Mouse (Mus musculus) liver, embryonic 13.5 days (tissue): ENCODE data around the gene Tmem163. TPM values are rescaled to one million over a fixed set of nuclear protein-coding genes. Genes with fewer than 3 reads are reported as not detected.
A peak's percentile ranks its signal among the peaks of the same experiment; 100 is the strongest.

Experiments used
- ATAC-seq: fragments of 200-750 bp; cut with Nextera tagmentation; 2 replicates; pipeline ENCODE4 v1.8.0; 2017; ENCODE audit warnings: low read depth, mild to moderate bottlenecking, moderate number of reproducible peaks, moderate library complexity
- DNase-seq: peaks from one replicate; pipeline ENCODE4 v3.0.0; 2022
- H3K27ac ChIP-seq: fragments of 300-500 bp; sonication (generic); 2 replicates; pipeline ENCODE4 v1.5.1; 2015; ENCODE audit warnings: moderate library complexity, mild to moderate bottlenecking, inconsistent platforms
- H3K27me3 ChIP-seq: fragments of 300-500 bp; sonication (generic); 2 replicates; pipeline ENCODE4 v1.6.1; 2015; ENCODE audit warnings: mild to moderate bottlenecking, inconsistent platforms
- H3K36me3 ChIP-seq: fragments of 300-500 bp; sonication (generic); 2 replicates; pipeline ENCODE4 v1.6.1; 2015; ENCODE audit warnings: mild to moderate bottlenecking, inconsistent platforms
- H3K4me1 ChIP-seq: fragments of 300-500 bp; sonication (generic); replicated peaks from 2 replicates; pipeline ENCODE4 v1.6.1; 2015; ENCODE audit warnings: inconsistent platforms
- H3K4me2 ChIP-seq: fragments of 300-500 bp; sonication (generic); 2 replicates; pipeline ENCODE4 v1.6.1; 2015; ENCODE audit warnings: inconsistent platforms, mild to moderate bottlenecking, moderate library complexity
- H3K4me3 ChIP-seq: fragments of 300-500 bp; sonication (generic); replicated peaks from 2 replicates; pipeline ENCODE4 v1.5.1; 2015; ENCODE audit warnings: mild to moderate bottlenecking, inconsistent platforms
- H3K9ac ChIP-seq: fragments of 300-500 bp; sonication (generic); 2 replicates; pipeline ENCODE4 v1.6.1; 2015; ENCODE audit warnings: mild to moderate bottlenecking, inconsistent platforms
- H3K9me3 ChIP-seq: fragments of 300-500 bp; sonication (generic); replicated peaks from 2 replicates; pipeline ENCODE4 v1.6.1; 2016; ENCODE audit warnings: inconsistent platforms
- WGBS: fragments of 180-500 bp; shearing (Covaris S2); methylation state at CpG from one replicate; pipeline ENCODE4 v1.1.7; 2015; ENCODE audit not compliant: insufficient replicate concordance; 5-methylcytosine and 5-hydroxymethylcytosine counted together
- polyA plus RNA-seq: library from polyadenylated mRNA; unstranded; fragments of >200 nt; fragmentation: Nextera tagmentation; extraction: Ambion mirVana; gene quantifications from 2 replicates; pipeline ENCODE4 v1.2.1, GENCODE M21; 2015

Tmem163 gene
- polyA plus RNA-seq, 1 experiment from 2014 or later = 0.51 TPM

GRCm38 (mm10) chr1:127548078-127548477 is 131.3 kb downstream of the Tmem163 start:
- H3K27me3 ChIP-seq = no peaks in the 10 kb centered on the region
- ATAC-seq = no peak
- H3K9me3 ChIP-seq = no peaks in the 10 kb centered on the region
- H3K27ac ChIP-seq = no peak overlapping the region
- no peak overlapping the region for H3K4me2 ChIP-seq
- H3K4me3 ChIP-seq = no peak overlapping the region
- DNase-seq = no peak
- no peak overlapping the region for H3K9ac ChIP-seq
- H3K36me3 ChIP-seq = no peaks in the 10 kb centered on the region
- no peaks in the 10 kb centered on the region for H3K4me1 ChIP-seq
- 57% methylated on average over 4 of the region's 4 CpGs for WGBS

GRCm38 (mm10) chr1:127542756-127543155 is 136.6 kb downstream of the Tmem163 start:
- Histone ChIP-seq H3K27me3 (no peaks in the 10 kb centered on the region), H3K36me3 (no peaks in the 10 kb centered on the region), H3K9me3 (no peaks in the 10 kb centered on the region), H3K4me2 (no peak overlapping the region), H3K9ac (no peak overlapping the region), H3K4me1 (no peaks in the 10 kb centered on the region), H3K27ac (no peak overlapping the region), H3K4me3 (no peak overlapping the region)
- DNase-seq (no peak), ATAC-seq (no peak)
- WGBS = 37% methylated on average over 1 of the region's 1 CpGs

GRCm38 (mm10) chr1:127541931-127542330 is 137.4 kb downstream of the Tmem163 start:
- Histone ChIP-seq H3K27me3 (no peaks in the 10 kb centered on the region), H3K9me3 (no peaks in the 10 kb centered on the region), H3K9ac (no peak overlapping the region), H3K4me2 (no peak overlapping the region), H3K4me3 (no peak overlapping the region), H3K36me3 (no peaks in the 10 kb centered on the region), H3K27ac (no peak overlapping the region), H3K4me1 (no peaks in the 10 kb centered on the region)
- ATAC-seq = no peak
- DNase-seq = no peak
- 82% methylated on average over 7 of the region's 7 CpGs for WGBS

GRCm38 (mm10) chr1:127541522-127541921 is 137.8 kb downstream of the Tmem163 start:
- Histone ChIP-seq H3K27ac (no peak overlapping the region), H3K4me2 (no peak overlapping the region), H3K4me3 (no peak overlapping the region), H3K36me3 (no peaks in the 10 kb centered on the region), H3K4me1 (no peaks in the 10 kb centered on the region), H3K9me3 (no peaks in the 10 kb centered on the region), H3K27me3 (no peaks in the 10 kb centered on the region), H3K9ac (no peak overlapping the region)
- DNase-seq (no peak), ATAC-seq (no peak)
- 59% methylated on average over 4 of the region's 4 CpGs for WGBS

DNA sequence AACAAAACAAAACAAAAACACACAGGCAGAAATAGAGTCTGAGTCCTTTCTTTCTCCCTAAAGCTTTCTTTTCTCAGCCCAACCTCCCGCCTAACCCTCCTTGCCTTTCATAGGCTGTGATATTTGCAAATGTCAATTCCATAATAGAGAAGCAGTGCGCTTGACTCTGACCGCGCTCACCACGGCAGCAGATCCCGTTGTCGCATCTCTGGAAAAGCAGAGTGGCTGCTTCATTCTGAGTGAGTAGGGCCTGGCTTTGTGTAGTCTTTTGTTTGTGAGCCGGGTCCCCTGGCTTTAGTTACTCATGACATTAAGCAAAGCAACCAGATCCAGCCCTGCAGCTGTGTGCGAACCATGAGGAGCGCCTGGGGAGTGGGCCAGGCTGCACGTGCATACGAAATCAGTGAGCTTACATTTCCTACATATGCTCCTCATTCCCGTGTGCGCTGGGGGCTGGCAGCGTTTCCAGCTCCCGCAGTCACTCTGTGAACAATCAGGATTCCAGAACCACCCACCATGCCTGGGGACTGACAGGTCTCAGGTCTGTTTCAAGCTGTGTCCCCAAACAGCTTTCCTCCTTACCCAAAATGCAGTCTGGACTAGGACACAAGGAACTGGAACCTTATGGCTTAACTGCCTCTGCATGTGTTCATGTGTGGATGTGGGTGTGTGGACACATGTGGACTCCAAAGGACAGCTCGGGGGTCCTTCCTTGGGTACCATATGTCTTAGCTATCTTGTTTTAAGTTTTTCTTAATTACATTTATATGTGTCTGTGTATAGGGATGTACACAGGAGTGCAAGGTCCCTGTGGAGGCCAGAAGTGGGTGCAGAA is 141.9 kb downstream of the Tmem163 start:
- H3K9me3 ChIP-seq = no peaks in the 10 kb centered on the region
- DNase-seq (no peak), ATAC-seq (no peak)
- no peak overlapping the region for H3K4me3 ChIP-seq
- H3K4me2 ChIP-seq = no peak overlapping the region
- no peak overlapping the region for H3K27ac ChIP-seq
- H3K9ac ChIP-seq = no peak overlapping the region
- H3K4me1 ChIP-seq = no peaks in the 10 kb centered on the region
- WGBS = 62% methylated on average over 17 of the region's 17 CpGs
- no peaks in the 10 kb centered on the region for H3K27me3 ChIP-seq
- H3K36me3 ChIP-seq = no peaks in the 10 kb centered on the region

GRCm38 (mm10) chr1:127536448-127536847 is 142.9 kb downstream of the Tmem163 start:
- DNase-seq (no peak), ATAC-seq (no peak)
- H3K27me3 ChIP-seq = no peaks in the 10 kb centered on the region
- H3K36me3 ChIP-seq = no peaks in the 10 kb centered on the region
- H3K4me1 ChIP-seq = no peaks in the 10 kb centered on the region
- H3K4me3 ChIP-seq = no peak overlapping the region
- WGBS = 66% methylated on average over 5 of the region's 5 CpGs
- H3K9ac ChIP-seq = no peak overlapping the region
- no peak overlapping the region for H3K27ac ChIP-seq
- no peaks in the 10 kb centered on the region for H3K9me3 ChIP-seq
- H3K4me2 ChIP-seq = no peak overlapping the region

DNA sequence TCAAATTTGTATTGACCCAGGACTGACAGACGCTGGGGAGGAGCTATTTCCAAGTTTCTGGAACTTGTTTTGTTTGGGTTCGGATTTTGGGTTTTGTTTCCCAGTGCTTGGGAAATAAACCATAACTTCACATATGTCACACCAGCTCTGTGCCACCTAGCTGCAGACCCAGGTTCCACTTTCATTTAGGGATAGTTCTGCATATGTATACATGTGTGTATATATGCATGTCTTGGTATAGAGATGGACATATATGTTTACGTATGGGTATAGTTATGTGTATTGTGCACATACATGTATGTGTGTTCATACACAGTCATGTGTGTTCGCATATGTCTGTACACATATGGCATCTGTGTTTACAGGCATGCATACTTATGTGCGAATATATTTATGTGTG is 147.6 kb downstream of the Tmem163 start:
- no peaks in the 10 kb centered on the region for H3K36me3 ChIP-seq
- DNase-seq (no peak), ATAC-seq (no peak)
- no peak overlapping the region for H3K27ac ChIP-seq
- H3K27me3 ChIP-seq = no peaks in the 10 kb centered on the region
- WGBS = 65% methylated on average over 5 of the region's 5 CpGs
- H3K4me3 ChIP-seq = no peak overlapping the region
- no peak overlapping the region for H3K9ac ChIP-seq
- 0 out of 2 replicates have a peak overlapping the region, but pooled peaks have one; percentile 21 for H3K4me2 ChIP-seq
- H3K4me1 ChIP-seq = no peaks in the 10 kb centered on the region
- no peaks in the 10 kb centered on the region for H3K9me3 ChIP-seq

DNA sequence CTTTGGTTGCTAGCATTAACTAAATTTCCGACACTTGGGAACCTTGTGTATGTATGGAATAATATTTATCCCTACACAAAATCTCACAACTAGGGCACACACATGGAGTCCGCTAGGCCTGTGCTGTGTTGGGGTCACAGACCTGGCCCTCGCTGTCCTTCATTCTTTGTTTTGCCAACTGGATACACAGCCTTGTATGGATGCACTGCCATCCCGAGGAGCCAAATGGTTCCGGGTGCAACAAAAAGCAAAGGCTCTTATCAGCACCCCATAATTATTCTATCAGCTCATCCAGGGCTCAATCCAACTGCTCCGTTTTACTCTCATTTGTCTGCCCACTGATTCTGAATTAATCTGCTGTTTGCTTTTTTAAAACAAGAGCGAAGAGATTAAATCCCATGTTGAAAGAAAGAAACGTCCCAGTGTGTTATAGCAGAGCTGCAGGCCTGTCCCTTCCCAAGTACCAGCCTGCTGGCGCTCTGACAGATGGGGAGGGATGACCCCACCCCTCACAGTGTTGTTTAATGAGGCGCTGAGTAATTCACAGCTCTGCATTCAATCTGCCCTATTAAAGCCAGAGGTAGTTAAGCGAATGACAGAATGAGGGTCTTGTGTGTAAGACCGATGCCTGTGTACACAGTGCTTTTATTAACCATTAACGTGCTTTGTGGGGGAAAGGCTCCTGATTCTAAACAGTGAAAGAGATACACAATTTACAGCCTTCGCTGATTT is 148.3 kb downstream of the Tmem163 start:
- H3K36me3 ChIP-seq = no peaks in the 10 kb centered on the region
- H3K27me3 ChIP-seq = no peaks in the 10 kb centered on the region
- no peaks in the 10 kb centered on the region for H3K9me3 ChIP-seq
- H3K4me2 ChIP-seq = 0 out of 2 replicates have a peak overlapping the region, but pooled peaks have one; percentile 21
- H3K9ac ChIP-seq = no peak overlapping the region
- no peak overlapping the region for H3K27ac ChIP-seq
- ATAC-seq (no peak), DNase-seq (no peak)
- H3K4me3 ChIP-seq = no peak overlapping the region
- 54% methylated on average over 14 of the region's 14 CpGs for WGBS
- no peaks in the 10 kb centered on the region for H3K4me1 ChIP-seq

DNA sequence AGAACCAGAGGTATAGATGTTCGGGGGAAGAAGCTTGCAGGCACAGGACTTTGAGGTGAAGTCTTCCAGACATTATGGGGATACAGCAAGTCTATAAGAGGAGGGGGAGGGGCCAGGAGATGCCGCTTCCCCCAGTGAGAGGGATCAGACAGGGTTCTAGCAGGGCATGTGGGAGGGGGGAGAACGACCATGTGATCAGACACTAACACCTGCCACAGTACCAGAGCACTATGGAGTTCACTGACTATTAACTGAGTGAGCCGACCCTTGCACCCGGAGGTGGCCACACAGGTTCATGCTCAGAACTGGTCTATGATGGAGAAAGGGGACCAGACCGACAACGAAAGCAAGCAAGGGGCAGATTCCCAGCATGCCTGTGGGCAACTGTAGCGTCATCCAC is 156.0 kb downstream of the Tmem163 start:
- H3K9ac ChIP-seq = no peak overlapping the region
- H3K27ac ChIP-seq = no peak overlapping the region
- H3K9me3 ChIP-seq = no peaks in the 10 kb centered on the region
- no peak for DNase-seq
- no peaks in the 10 kb centered on the region for H3K27me3 ChIP-seq
- H3K36me3 ChIP-seq = no peaks in the 10 kb centered on the region
- ATAC-seq = no peak
- H3K4me3 ChIP-seq = no peak overlapping the region
- H3K4me2 ChIP-seq = no peak overlapping the region
- WGBS = 55% methylated on average over 8 of the region's 8 CpGs
- no peaks in the 10 kb centered on the region for H3K4me1 ChIP-seq

- 84% methylated on average over 10 of the region's 10 CpGs for WGBS
- DNase-seq = no peak
These were observed 164.5 kb downstream of the Tmem163 start for GRCm38 (mm10) chr1:127514888-127515287.

DNA sequence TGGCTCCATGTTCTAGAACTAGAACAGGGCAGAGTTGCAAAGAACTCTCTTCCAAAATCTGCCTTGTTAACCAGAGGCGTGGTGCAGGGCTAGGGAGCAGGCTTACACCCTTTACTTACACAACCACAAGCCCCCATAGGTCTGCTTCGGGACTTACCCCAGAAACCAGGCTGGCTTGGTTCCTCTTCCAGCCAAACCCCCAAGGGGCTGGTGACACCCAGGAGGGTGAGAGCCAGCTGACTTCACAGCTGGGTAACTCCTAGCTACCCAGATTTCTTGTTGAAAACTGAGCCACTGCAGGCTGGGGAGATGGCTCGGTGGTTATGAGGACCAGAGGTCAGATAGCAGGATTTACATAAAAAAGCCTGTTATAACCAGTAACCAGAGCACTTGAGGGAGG is 164.9 kb downstream of the Tmem163 start:
- Histone ChIP-seq H3K36me3 (no peaks in the 10 kb centered on the region), H3K9ac (no peak overlapping the region), H3K27me3 (no peaks in the 10 kb centered on the region), H3K4me2 (no peak overlapping the region), H3K4me1 (no peaks in the 10 kb centered on the region), H3K9me3 (0 out of 2 replicates have a peak, but pooled peaks cover 6% of the 10 kb centered on the region), H3K27ac (no peak overlapping the region), H3K4me3 (no peak overlapping the region)
- DNase-seq = no peak
- 50% methylated on average over 3 of the region's 3 CpGs for WGBS
- no peak for ATAC-seq

More at GRCm38 (mm10) chr1:127514888-127515287, 164.5 kb downstream of the Tmem163 start:
- H3K4me1 ChIP-seq = no peaks in the 10 kb centered on the region
- H3K9me3 ChIP-seq = 0 out of 2 replicates have a peak, but pooled peaks cover 6% of the 10 kb centered on the region
- no peaks in the 10 kb centered on the region for H3K36me3 ChIP-seq
- no peak overlapping the region for H3K9ac ChIP-seq
- H3K27me3 ChIP-seq = no peaks in the 10 kb centered on the region
- H3K4me3 ChIP-seq = no peak overlapping the region
- ATAC-seq = no peak
- H3K27ac ChIP-seq = no peak overlapping the region
- no peak overlapping the region for H3K4me2 ChIP-seq
